Mouse (Mus musculus) lung, postnatal 0 days (tissue): Measurements from ENCODE around the gene Katnb1.

Experiments
- CTCF ChIP-seq: IDR thresholded peaks from 2 replicates; pipeline ENCODE4 v1.5.1; 2016; ENCODE audit warnings: antibody characterized with exemption, mild to moderate bottlenecking
- EP300 ChIP-seq: IDR thresholded peaks from 2 replicates; pipeline ENCODE4 v1.6.1; 2016; ENCODE audit warnings: antibody characterized with exemption, mild to moderate bottlenecking, control low read depth

- TF ChIP-seq CTCF = no peak
- no peak for TF ChIP-seq EP300
These were observed 3.3 kb downstream of the Katnb1 start for GRCm38 (mm10) chr8:95084261-95084660.
